Mouse (Mus musculus) liver, adult 2 months (tissue): Measurements from ENCODE around the gene Wdr27. TPM values are rescaled to one million over a fixed set of nuclear protein-coding genes. Genes with fewer than 3 reads are reported as not detected.
"Not testable (repeated sequence)": the region's sequence is repeated elsewhere in the genome, so short reads cannot be mapped to it uniquely, and the experiment has no call there.

Experiments
- DNase-seq: peaks from one replicate; pipeline ENCODE4 v3.0.0-alpha.2; 2011; ENCODE audit warnings: low read depth, low spot score; ENCODE audit errors: extremely low read depth
- H3K27ac ChIP-seq: fragments of 200-500 bp; replicated peaks from 2 replicates; pipeline ENCODE4 v1.5.1; 2012; ENCODE audit warnings: low read depth, mild to moderate bottlenecking, control low read depth, inconsistent platforms, low read length; ENCODE audit not compliant: insufficient read depth
- H3K27me3 ChIP-seq: fragments of 200-500 bp; 2 replicates; pipeline ENCODE4 v1.6.1; 2012; ENCODE audit warnings: mild to moderate bottlenecking, moderate library complexity, low read length, inconsistent platforms; ENCODE audit not compliant: control insufficient read depth, insufficient read depth
- H3K36me3 ChIP-seq: fragments of 200-500 bp; 2 replicates; pipeline ENCODE4 v1.6.1; 2012; ENCODE audit warnings: low read length, inconsistent platforms; ENCODE audit not compliant: control insufficient read depth, insufficient read depth
- H3K4me1 ChIP-seq: fragments of 200-500 bp; 2 replicates; pipeline ENCODE4 v1.6.1; 2011; ENCODE audit warnings: low read length; ENCODE audit not compliant: control insufficient read depth, insufficient read depth
- H3K4me3 ChIP-seq: fragments of 200-500 bp; 2 replicates; pipeline ENCODE4 v1.5.1; 2011; ENCODE audit warnings: low read depth, mild to moderate bottlenecking, control low read depth, low read length, moderate library complexity; ENCODE audit not compliant: insufficient read depth
- H3K79me2 ChIP-seq: fragments of 200-500 bp; 2 replicates; pipeline ENCODE4 v1.6.1; 2012; ENCODE audit warnings: inconsistent platforms, mild to moderate bottlenecking, low read length, moderate library complexity; ENCODE audit not compliant: control insufficient read depth, insufficient read depth
- H3K9ac ChIP-seq: fragments of 200-500 bp; 2 replicates; pipeline ENCODE4 v1.6.1; 2012; ENCODE audit warnings: low read depth, mild to moderate bottlenecking, control low read depth, inconsistent platforms, low read length
- CTCF ChIP-seq: fragments of 200-500 bp; IDR thresholded peaks from 2 replicates; pipeline ENCODE4 v1.5.1; 2011; ENCODE audit warnings: low read depth, low read length, control low read depth
- POLR2A ChIP-seq: fragments of 200-500 bp; IDR thresholded peaks from 2 replicates; pipeline ENCODE4 v1.6.1; 2011; ENCODE audit warnings: low read length, control low read depth; ENCODE audit not compliant: insufficient read depth; ENCODE audit errors: extremely low read depth
- WGBS: fragments of 180-500 bp; shearing (Covaris S2); methylation state at CpG from one replicate; pipeline ENCODE4 v1.1.7; 2018; 5-methylcytosine and 5-hydroxymethylcytosine counted together
- polyA plus RNA-seq: library from polyadenylated mRNA; depleted of rRNA; stranded (reverse); fragments of >200 nt; gene quantifications from 2 replicates; pipeline ENCODE4 v1.2.3, GENCODE M21; 2012
- total RNA-seq: library from RNA; depleted of rRNA; stranded (reverse); fragments of >200 nt; gene quantifications from 2 replicates; pipeline ENCODE4 v1.2.3, GENCODE M21; 2014

Wdr27 gene
- total and polyA plus RNA-seq, 2 experiments, result 0.74 to 1.4 TPM

- not testable (repeated sequence) for H3K4me1 ChIP-seq, H3K36me3 ChIP-seq, H3K27me3 ChIP-seq, DNase-seq, H3K79me2 ChIP-seq
- H3K4me3 ChIP-seq, result peak within 1 kb of the TSS; percentile 88
- peak within 1 kb of the TSS; percentile 81 for H3K27ac ChIP-seq
- peak within 1 kb of the TSS; percentile 91 for H3K9ac ChIP-seq
- 2% methylated on average over 58 of the region's 100 CpGs for WGBS
Observed at GRCm38 (mm10) chr17:14960951-14961556, 18.1 kb upstream of the Wdr27 start, which contains the start of gene Phf10. Gene Phf10, minus strand, starts transcription at chr17:14961273.

GRCm38 (mm10) chr17:14960520-14960919, 17.6 kb upstream of the Wdr27 start:
- peak; percentile 35 for DNase-seq
- peaks cover 3% of the 10 kb centered on the region for H3K36me3 ChIP-seq
- peaks cover 5% of the 10 kb centered on the region; the same call in 1 of the 2 replicates for H3K79me2 ChIP-seq
- peaks cover 5% of the 10 kb centered on the region for H3K4me1 ChIP-seq
- peak overlapping the region; percentile 91 for H3K9ac ChIP-seq
- TF ChIP-seq CTCF, result no peak
- TF ChIP-seq POLR2A, result no peak
- under 1% methylated on average over 19 of the region's 23 CpGs for WGBS
- H3K27ac ChIP-seq, result peak overlapping the region; percentile 81; the same call in 1 of the 2 replicates
- H3K27me3 ChIP-seq, result no peaks in the 10 kb centered on the region
- H3K4me3 ChIP-seq, result peak overlapping the region; percentile 88

GRCm38 (mm10) chr17:14959979-14960378, 17.0 kb upstream of the Wdr27 start:
- no peak for TF ChIP-seq CTCF
- TF ChIP-seq POLR2A, result no peak
- H3K36me3 ChIP-seq, result peaks cover 5% of the 10 kb centered on the region
- peaks cover 5% of the 10 kb centered on the region for H3K4me1 ChIP-seq
- no peak overlapping the region for H3K27ac ChIP-seq
- DNase-seq, result peak; percentile 25
- H3K79me2 ChIP-seq, result peaks cover 5% of the 10 kb centered on the region; the same call in 1 of the 2 replicates
- H3K4me3 ChIP-seq, result peak overlapping the region; percentile 88; the same call in 1 of the 2 replicates
- WGBS, result 12% methylated on average over 3 of the region's 3 CpGs
- H3K27me3 ChIP-seq, result no peaks in the 10 kb centered on the region
- H3K9ac ChIP-seq, result peak overlapping the region; percentile 6; the same call in 1 of the 2 replicates

GRCm38 (mm10) chr17:14958686-14959327, 15.8 kb upstream of the Wdr27 start:
- TF ChIP-seq POLR2A (no peak), CTCF (no peak)
- DNase-seq, result no peak
- Histone ChIP-seq H3K9ac (no peak overlapping the region), H3K27me3 (no peaks in the 10 kb centered on the region), H3K27ac (no peak overlapping the region), H3K4me1 (peaks cover 5% of the 10 kb centered on the region), H3K4me3 (no peak overlapping the region), H3K79me2 (peaks cover 5% of the 10 kb centered on the region; the same call in 1 of the 2 replicates), H3K36me3 (peaks cover 8% of the 10 kb centered on the region)
- 82% methylated on average over 5 of the region's 5 CpGs for WGBS

- WGBS, result 82% methylated on average over 8 of the region's 8 CpGs
Observed at GRCm38 (mm10) chr17:14953452-14953851, 10.5 kb upstream of the Wdr27 start.

More at GRCm38 (mm10) chr17:14953452-14953851, 10.5 kb upstream of the Wdr27 start:
- H3K4me3 ChIP-seq, result no peak overlapping the region
- DNase-seq, result peak; percentile 24
- H3K79me2 ChIP-seq, result peaks cover 1% of the 10 kb centered on the region; the same call in 1 of the 2 replicates
- no peaks in the 10 kb centered on the region for H3K4me1 ChIP-seq
- H3K36me3 ChIP-seq, result peaks cover 30% of the 10 kb centered on the region
- no peaks in the 10 kb centered on the region for H3K27me3 ChIP-seq
- H3K27ac ChIP-seq, result no peak overlapping the region
- no peak for TF ChIP-seq POLR2A
- TF ChIP-seq CTCF, result no peak
- no peak overlapping the region for H3K9ac ChIP-seq
